Mouse (Mus musculus) heart, adult 2 months (tissue): ENCODE measurements at regions not wholly inside any gene's neighbourhood (a gene's known extent, or its start where the extent isn't known, plus 50 kb on each side); places are given as distances from the start of the nearest gene placed in this dataset.

Experiments
- CTCF ChIP-seq: fragments of 200-600 bp; IDR thresholded peaks from 2 replicates; pipeline ENCODE4 v1.8.1; 2022; ENCODE audit warnings: antibody characterized with exemption, mild to moderate bottlenecking, moderate library complexity
- POLR2A ChIP-seq: fragments of 200-500 bp; IDR thresholded peaks from 2 replicates; pipeline ENCODE4 v1.6.1; 2011; ENCODE audit warnings: mild to moderate bottlenecking, low read depth, low read length, control low read depth; ENCODE audit not compliant: insufficient read depth

GRCm38 (mm10) chr3:133672742-133673447 lies 128.0 kb upstream of the Tet2 start:
- TF ChIP-seq POLR2A (no peak), CTCF (peak; percentile 52)
